Mouse (Mus musculus): ENCODE results near the gene Elf4. TPM values are rescaled to one million over a fixed set of nuclear protein-coding genes. Genes with fewer than 3 reads are reported as not detected.
"Not testable (repeated sequence)": the region's sequence is repeated elsewhere in the genome, so short reads cannot be mapped to it uniquely, and the experiment has no call there.

The Elf4 gene
- total RNA-seq, 1 experiment from 2014 or later, result 18.2 TPM

GRCm38 (mm10) chrX:48449646-48450045, 13.3 kb downstream of the Elf4 start:
- ATAC-seq (replicated peaks in 1 of 2; ENCODE audit: insufficient read depth in 1 of 2, low FRiP score in 2 of 2, low TSS enrichment in 1 of 2, low read depth in 1 of 2, poor library complexity in 2 of 2, severe bottlenecking in 2 of 2), result no peak

DNA sequence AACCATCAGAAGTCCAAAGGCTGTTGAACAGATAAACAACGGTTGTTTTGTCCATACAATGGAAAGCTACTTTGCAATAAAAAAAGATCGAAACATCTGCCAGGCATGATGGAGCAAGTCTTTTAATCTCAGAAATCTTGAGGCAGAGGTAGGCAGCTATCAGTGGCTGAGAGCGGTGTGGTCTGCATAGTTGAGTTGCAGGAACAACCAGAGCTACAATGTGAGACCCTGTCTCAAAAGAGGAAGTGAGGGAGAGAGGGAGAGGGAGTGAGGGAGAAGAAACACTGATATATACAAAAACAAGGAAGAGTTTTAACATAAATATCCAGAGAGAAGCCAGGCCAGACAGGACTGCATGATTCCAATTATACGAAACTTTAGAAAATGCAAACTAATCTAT, 18.3 kb downstream of the Elf4 start:
- peak; percentile 27 to 81; a peak in 3 of 4 replicates for ATAC-seq (replicated peaks in 1 of 2; ENCODE audit: insufficient read depth in 1 of 2, low FRiP score in 2 of 2, low TSS enrichment in 1 of 2, low read depth in 1 of 2, poor library complexity in 2 of 2, severe bottlenecking in 2 of 2)

GRCm38 (mm10) chrX:48441954-48442353, 21.0 kb downstream of the Elf4 start:
- no peak for ATAC-seq (replicated peaks in 1 of 2; ENCODE audit: insufficient read depth in 1 of 2, low FRiP score in 2 of 2, low TSS enrichment in 1 of 2, low read depth in 1 of 2, poor library complexity in 2 of 2, severe bottlenecking in 2 of 2)

DNA sequence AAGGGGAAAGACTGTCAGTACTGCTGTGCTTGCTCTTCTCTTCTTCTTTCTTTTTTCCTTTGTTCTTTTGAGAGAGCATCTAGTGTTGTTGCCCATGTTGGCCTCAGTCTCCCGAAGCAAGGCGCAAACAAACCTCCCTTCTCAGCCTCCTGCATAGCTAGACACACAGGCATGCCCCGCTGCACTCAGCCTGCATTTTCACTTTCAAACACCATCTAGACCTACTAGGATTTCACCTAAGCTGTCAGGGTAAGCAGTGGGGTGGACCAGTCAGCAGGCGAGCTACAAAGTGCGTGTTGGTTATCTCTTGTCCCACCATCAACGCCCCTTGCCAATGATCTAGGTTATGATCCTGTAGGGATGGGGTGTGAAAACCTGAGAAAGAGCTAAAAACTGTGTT, 21.4 kb downstream of the Elf4 start:
- no peak for ATAC-seq (replicated peaks in 1 of 2; ENCODE audit: insufficient read depth in 1 of 2, low FRiP score in 2 of 2, low TSS enrichment in 1 of 2, low read depth in 1 of 2, poor library complexity in 2 of 2, severe bottlenecking in 2 of 2)

- ATAC-seq (replicated peaks in 1 of 2; ENCODE audit: insufficient read depth in 1 of 2, low FRiP score in 2 of 2, low TSS enrichment in 1 of 2, low read depth in 1 of 2, poor library complexity in 2 of 2, severe bottlenecking in 2 of 2), result peak; percentile 44 to 57; a peak in 3 of 4 replicates
These were observed 23.9 kb downstream of the Elf4 start for GRCm38 (mm10) chrX:48439036-48439435.

- ATAC-seq (replicated peaks in 1 of 2; ENCODE audit: insufficient read depth in 1 of 2, low FRiP score in 2 of 2, low TSS enrichment in 1 of 2, low read depth in 1 of 2, poor library complexity in 2 of 2, severe bottlenecking in 2 of 2), result not testable (repeated sequence)
These were observed 26.9 kb downstream of the Elf4 start for GRCm38 (mm10) chrX:48436082-48436481.

- ATAC-seq (replicated peaks in 1 of 2; ENCODE audit: insufficient read depth in 1 of 2, low FRiP score in 2 of 2, low TSS enrichment in 1 of 2, low read depth in 1 of 2, poor library complexity in 2 of 2, severe bottlenecking in 2 of 2), result peak; percentile 23 to 41; a peak in 3 of 4 replicates
These were observed 27.4 kb downstream of the Elf4 start for GRCm38 (mm10) chrX:48435477-48435900.

GRCm38 (mm10) chrX:48434251-48434650, 28.7 kb downstream of the Elf4 start:
- no peak for ATAC-seq (replicated peaks in 1 of 2; ENCODE audit: insufficient read depth in 1 of 2, low FRiP score in 2 of 2, low TSS enrichment in 1 of 2, low read depth in 1 of 2, poor library complexity in 2 of 2, severe bottlenecking in 2 of 2)

GRCm38 (mm10) chrX:48433527-48433899, 29.4 kb downstream of the Elf4 start:
- ATAC-seq (replicated peaks in 1 of 2; ENCODE audit: insufficient read depth in 1 of 2, low FRiP score in 2 of 2, low TSS enrichment in 1 of 2, low read depth in 1 of 2, poor library complexity in 2 of 2, severe bottlenecking in 2 of 2), result peak; percentile 86 to 87

DNA sequence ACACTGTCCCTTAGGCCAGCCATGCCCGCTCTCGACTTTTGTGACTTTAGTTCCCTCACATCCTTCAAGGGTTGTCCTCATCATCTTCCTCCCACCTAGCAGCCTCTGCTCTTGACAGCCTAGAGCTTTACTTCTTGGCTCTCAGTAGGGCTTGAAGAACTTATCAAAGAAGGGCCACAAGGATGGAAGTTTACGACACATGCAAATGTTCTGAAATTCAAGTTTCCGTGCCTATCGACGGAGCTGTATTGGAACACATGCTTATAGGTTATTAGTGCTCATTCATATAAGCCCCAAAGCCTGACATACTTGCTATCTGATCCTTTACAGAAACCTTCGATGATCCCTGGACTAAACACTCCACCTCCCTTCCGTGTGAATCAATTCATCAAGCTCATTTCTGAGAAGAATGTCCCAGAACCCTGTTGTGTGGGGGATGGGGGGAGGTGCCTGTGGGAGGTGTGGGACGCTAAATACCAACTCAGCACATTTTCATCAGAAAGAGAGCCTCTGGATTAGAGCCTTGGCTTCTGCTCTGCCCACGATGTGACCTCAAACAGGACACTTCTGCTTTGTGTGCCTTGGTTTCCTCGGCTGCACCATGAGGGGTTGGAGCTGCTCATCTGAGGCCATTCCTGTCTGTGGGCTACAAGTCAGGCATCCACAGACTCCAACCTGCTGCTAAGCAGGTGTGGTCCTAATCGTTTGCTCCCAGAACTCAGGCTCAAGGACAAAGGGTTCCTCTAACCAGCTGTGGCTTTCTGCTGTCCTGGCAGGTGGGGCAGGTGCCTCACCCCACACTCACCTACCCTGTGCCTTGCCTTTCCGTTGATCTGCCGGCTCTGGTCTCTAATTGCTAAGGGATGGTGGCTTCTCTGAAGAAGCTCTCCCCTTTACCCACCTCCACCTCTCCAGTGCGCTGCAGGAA, 30.1 kb downstream of the Elf4 start:
- ATAC-seq (replicated peaks in 1 of 2; ENCODE audit: insufficient read depth in 1 of 2, low FRiP score in 2 of 2, low TSS enrichment in 1 of 2, low read depth in 1 of 2, poor library complexity in 2 of 2, severe bottlenecking in 2 of 2), result 0 out of 4 replicates have a peak, but pooled peaks of 1 of the 2 experiments have one; percentile 3

GRCm38 (mm10) chrX:48429538-48429937, 33.4 kb downstream of the Elf4 start:
- ATAC-seq (replicated peaks in 1 of 2; ENCODE audit: insufficient read depth in 1 of 2, low FRiP score in 2 of 2, low TSS enrichment in 1 of 2, low read depth in 1 of 2, poor library complexity in 2 of 2, severe bottlenecking in 2 of 2), result peak; percentile 18; a peak in 3 of 4 replicates

DNA sequence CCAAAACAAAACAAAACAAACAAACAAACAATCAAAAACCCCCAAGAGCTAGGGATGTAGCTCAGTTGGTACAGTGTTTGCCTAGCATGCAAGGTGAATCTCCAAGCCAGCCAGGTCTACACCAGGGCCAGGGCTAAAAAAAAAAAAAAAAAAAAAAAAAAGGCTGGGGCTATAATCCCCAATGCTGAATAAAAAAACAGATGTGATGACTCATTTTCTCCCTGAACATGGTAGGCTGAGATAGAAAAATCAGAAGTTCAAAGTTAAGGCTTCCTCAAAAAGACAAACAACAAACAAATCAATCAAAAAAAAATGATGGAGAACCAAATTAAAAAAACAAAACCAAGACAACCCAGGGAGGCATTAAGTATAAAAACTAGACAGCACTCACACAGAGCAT, 33.8 kb downstream of the Elf4 start:
- ATAC-seq (replicated peaks in 1 of 2; ENCODE audit: insufficient read depth in 1 of 2, low FRiP score in 2 of 2, low TSS enrichment in 1 of 2, low read depth in 1 of 2, poor library complexity in 2 of 2, severe bottlenecking in 2 of 2), result no peak

DNA sequence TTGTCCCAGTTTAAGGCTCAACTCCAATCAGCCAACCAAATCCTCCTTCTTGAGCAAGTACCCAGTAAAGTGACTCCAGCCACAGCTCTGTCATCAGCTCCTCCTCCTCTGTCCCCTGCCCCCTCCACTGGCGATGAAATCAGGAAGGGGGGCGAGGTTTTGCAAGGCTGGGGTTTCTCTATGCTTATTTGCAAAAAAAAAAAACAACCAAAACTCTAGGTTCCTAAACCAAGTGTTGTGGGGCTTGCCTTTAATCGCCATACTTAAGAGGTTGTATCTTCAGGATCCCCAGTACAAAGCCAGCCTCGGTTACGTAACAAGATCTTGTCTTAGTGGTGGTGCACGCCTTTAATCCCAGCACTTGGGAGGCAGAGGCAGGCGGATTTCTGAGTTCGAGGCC, 34.3 kb downstream of the Elf4 start:
- ATAC-seq (replicated peaks in 1 of 2; ENCODE audit: insufficient read depth in 1 of 2, low FRiP score in 2 of 2, low TSS enrichment in 1 of 2, low read depth in 1 of 2, poor library complexity in 2 of 2, severe bottlenecking in 2 of 2), result no peak

DNA sequence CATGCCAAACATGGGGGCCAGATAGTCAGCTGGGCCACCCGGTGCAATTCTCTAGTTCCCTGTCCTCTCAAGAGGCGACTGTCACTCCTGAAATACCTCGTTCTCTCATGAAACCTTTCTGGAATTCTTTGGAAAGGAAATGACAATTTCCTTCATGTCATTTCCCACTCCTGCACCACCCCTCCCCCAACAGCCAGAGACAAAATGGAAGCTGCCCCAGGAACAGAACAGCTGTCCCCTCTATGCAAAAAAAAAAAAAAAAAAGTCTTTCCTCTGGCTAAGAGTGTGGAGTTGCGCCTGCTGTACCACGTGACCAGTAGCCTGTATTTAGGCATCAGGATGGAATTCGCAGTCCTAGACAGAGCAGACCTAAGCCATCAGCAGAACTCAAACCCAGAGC, 34.7 kb downstream of the Elf4 start:
- no peak for ATAC-seq (replicated peaks in 1 of 2; ENCODE audit: insufficient read depth in 1 of 2, low FRiP score in 2 of 2, low TSS enrichment in 1 of 2, low read depth in 1 of 2, poor library complexity in 2 of 2, severe bottlenecking in 2 of 2)

GRCm38 (mm10) chrX:48425280-48425679, 37.7 kb downstream of the Elf4 start:
- peak; percentile 30 to 34; a peak in 3 of 4 replicates for ATAC-seq (replicated peaks in 1 of 2; ENCODE audit: insufficient read depth in 1 of 2, low FRiP score in 2 of 2, low TSS enrichment in 1 of 2, low read depth in 1 of 2, poor library complexity in 2 of 2, severe bottlenecking in 2 of 2)

DNA sequence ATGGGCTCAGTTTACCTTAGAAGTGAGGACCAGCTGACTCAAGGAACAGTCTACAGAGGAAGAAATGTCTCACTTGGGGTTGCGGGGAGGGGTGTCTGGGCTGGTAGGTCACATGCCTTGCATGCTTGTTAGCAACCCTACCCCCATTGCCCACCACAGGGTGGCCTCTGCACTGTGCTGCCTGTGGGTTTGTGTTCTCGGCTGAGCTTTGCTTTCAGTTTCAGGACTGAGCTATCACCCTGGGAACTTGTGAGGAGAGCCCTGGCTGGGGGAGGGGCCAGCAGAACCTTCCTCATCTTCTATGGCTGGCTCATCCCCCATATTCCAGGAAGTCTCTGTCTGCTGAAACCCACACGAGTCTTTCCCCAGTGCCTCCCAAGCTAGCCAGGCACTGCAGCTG, 38.3 kb downstream of the Elf4 start:
- ATAC-seq (replicated peaks in 1 of 2; ENCODE audit: insufficient read depth in 1 of 2, low FRiP score in 2 of 2, low TSS enrichment in 1 of 2, low read depth in 1 of 2, poor library complexity in 2 of 2, severe bottlenecking in 2 of 2), result peak; percentile 88 to 94

- ATAC-seq (replicated peaks in 1 of 2; ENCODE audit: insufficient read depth in 1 of 2, low FRiP score in 2 of 2, low TSS enrichment in 1 of 2, low read depth in 1 of 2, poor library complexity in 2 of 2, severe bottlenecking in 2 of 2), result no peak
These were observed 39.3 kb downstream of the Elf4 start for GRCm38 (mm10) chrX:48423671-48424070.

GRCm38 (mm10) chrX:48422986-48423385, 39.9 kb downstream of the Elf4 start:
- no peak for ATAC-seq (replicated peaks in 1 of 2; ENCODE audit: insufficient read depth in 1 of 2, low FRiP score in 2 of 2, low TSS enrichment in 1 of 2, low read depth in 1 of 2, poor library complexity in 2 of 2, severe bottlenecking in 2 of 2)

- no peak for ATAC-seq (replicated peaks in 1 of 2; ENCODE audit: insufficient read depth in 1 of 2, low FRiP score in 2 of 2, low TSS enrichment in 1 of 2, low read depth in 1 of 2, poor library complexity in 2 of 2, severe bottlenecking in 2 of 2)
These were observed 44.5 kb downstream of the Elf4 start for GRCm38 (mm10) chrX:48418417-48418816.

Measured in hematopoietic stem cell, adult 5-6 weeks (primary cell).